Mouse (Mus musculus) inflammation-experienced regulatory T-cells, adult 6 months (primary cell): ENCODE data around the gene Ap4b1. TPM values are rescaled to one million over a fixed set of nuclear protein-coding genes. Genes with fewer than 3 reads are reported as not detected.
"Not testable (repeated sequence)": the region's sequence is repeated elsewhere in the genome, so short reads cannot be mapped to it uniquely, and the experiment has no call there.

ENCODE experiments used
- ATAC-seq: one replicate; pipeline ENCODE4 v1.8.0; 2017
- polyA plus RNA-seq, 3 experiments: library from polyadenylated mRNA; unstranded; fragments of 100-300 nt; shearing (Covaris generic); gene quantifications; one replicate each; pipeline ENCODE4 v1.2.1; 2017

Gene Ap4b1
- polyA plus RNA-seq, 3 experiments from 2014 or later, result 16.5 to 21.5 (median 16.7) TPM

- peak; percentile 90 for ATAC-seq
Measured at GRCm38 (mm10) chr3:103801631-103802531, 7.4 kb upstream of the Ap4b1 start.

DNA sequence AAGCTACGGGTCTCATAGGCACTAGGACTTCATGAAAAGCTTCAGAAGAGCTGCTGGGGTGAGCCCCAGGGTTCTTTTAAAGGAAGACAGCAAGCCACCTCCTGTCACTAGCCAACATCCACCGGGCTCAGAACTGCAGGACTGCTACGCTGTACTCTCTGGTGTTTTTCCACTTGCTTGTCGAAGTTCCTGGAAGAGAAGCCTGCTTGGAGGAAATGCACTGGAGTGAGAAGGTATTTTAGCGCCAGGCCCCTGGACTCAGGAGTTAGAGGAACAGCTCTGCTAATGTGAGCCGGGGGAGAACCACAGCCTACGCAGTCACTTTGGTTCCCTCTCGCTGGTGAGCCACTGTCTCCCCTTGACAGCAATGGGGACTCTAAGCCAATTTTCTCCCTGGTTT lies 6.5 kb upstream of the Ap4b1 start:
- ATAC-seq, result peak; percentile 34

DNA sequence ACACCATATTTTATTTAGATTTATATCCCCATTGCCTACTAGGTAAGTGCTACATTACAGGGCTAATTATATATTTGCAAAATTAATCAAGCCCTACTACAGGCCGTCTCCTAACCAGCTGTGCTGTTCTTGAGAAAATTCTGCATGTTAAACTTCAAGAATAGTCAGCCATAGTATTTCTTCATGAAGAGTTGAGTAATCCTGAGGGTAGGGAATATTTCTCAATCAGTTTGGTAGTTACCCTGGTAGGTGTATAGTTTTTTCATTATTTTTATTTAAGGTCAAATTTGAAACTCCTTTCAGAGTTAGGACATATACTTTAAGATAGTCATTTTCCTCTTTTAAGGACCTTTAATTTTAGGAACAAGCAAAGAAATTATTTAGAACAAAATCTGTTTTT lies 3.6 kb upstream of the Ap4b1 start:
- ATAC-seq, result no peak

GRCm38 (mm10) chr3:103809799-103810150 lies 455 bp downstream of the Ap4b1 start:
- ATAC-seq, result peak; percentile 30

DNA sequence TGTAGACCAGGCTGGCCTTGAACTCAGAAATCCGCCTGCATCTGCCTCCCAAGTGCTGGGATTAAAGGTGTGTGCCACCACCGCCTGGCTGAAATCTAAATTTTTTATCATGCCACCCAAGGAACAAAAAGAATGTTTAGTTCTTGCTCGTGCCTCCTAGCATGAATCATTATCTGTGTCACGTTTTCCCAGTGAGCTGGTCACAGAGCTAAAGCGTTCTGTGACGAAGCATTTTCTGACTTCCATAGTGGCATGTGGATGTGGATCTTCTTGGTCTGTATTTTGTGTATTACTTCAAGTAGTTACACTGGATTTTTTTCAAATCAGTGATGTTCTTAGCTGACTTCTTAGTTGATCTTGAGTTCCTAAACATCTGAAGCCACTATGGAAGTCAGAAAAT lies 1.6 kb downstream of the Ap4b1 start:
- no peak for ATAC-seq

DNA sequence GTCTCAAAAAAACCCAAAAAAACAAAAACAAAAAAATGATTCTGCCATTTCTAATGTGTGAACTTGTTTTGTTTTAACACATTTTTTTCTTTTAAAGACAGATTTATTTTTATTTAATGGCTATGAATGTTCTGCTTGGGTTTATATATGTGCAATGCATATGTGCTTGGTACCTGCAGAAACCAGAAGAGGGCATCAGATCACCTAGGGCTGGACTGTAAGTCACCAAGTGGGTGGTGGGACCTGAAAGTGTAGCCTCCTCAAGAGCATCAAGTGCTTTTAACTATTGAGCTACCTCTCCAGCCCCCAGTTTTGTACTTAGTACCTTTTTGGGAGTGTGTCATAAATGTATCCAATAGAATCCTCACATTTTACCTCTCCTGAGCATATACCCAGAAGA lies 18.2 kb downstream of the Ap4b1 start:
- no peak for ATAC-seq

- peak; percentile 56 for ATAC-seq
Measured at GRCm38 (mm10) chr3:103829036-103829435, 19.7 kb downstream of the Ap4b1 start.

GRCm38 (mm10) chr3:103830681-103831080 lies 21.4 kb downstream of the Ap4b1 start:
- ATAC-seq, result peak; percentile 80

- no peak for ATAC-seq
Measured at GRCm38 (mm10) chr3:103831146-103831545, 21.8 kb downstream of the Ap4b1 start.

DNA sequence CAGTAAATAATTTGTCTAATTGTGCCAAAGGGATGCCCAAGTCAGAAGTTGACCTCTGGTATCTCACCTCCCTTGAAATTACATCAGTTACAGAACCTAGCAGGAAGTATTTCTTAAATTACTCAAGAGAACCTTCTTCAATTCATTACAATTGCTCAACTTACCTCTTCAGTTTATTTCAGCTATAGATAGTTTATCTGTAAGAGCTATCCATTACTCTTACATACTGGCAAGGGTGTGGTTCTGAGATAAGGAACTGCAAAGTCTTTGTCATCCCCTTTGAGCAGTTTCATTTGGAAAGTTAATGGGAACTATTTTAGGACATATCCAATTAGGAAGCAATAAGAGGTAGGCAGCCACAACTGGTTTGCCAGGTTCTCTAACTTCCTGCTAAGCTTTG lies 23.1 kb downstream of the Ap4b1 start, which contains the start of gene Bcl2l15:
Gene Bcl2l15, plus strand, starts transcription at position 176 of the 400 bp plus-strand sequence.
- no peak for ATAC-seq

DNA sequence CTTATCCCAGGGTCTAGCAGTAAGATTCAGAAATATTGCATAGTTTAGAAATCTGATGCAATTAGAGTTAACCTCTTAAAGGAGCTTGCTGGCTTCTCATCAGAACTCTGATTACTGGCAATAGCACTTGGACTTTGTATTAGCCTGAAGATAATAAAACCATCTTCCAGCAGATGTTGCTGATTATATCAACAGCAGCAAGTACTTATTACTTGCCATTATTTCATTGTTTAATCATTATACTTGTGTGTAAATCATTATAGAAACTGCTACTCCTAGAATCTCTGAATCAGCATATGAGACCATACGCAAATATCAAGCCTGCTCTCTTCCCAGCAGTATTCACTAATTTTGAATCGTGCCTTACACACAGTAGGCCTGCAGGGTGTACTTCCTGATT lies 24.7 kb downstream of the Ap4b1 start:
- ATAC-seq, result no peak

DNA sequence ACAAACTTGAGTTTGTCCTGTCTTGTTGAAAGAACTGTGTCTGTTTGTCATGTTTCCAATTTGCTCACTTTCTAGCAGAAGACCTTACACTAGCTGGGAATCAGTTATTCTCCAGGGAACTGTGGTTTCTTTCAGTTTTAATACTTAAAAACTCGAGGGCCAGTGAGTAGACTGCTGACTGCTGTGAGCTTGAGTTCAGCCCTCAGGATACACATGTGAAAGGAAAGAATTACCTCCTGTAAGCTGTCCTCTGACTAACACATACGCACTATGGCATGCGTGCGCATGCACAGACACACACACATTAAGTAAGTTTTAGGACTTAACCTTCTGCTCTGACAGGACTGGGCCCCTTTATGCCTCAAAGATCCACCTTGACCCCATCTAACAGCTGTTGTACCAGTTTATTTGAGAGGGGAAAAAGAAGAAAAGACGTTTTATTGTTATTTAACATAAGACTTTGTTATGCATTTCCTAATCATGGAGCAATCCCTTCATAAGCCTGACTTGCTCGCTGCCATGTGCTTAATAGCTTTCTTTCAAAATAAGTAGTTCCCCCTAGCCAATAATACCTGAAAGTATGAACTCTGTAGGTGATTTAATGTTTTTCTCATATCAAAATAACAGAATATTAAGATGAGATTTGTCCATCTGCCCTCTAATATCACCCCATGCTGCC lies 26.1 kb downstream of the Ap4b1 start:
- ATAC-seq, result no peak

DNA sequence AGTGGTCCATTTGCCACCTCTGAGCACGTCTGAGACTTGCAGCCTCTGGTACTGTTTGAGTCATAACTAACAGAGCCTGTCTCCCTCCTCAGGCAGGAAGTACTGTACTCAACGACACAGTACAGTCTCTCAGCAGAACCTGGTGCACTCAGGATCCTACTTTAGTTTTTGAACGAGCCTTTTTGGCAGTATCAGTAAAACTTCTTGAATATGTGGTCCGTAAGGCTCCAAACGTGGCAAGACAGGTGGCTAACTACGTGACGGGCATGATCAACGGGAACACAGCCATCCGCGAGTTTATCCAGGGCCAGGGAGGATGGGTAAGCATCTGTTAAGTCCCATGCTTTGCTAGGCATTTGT lies 26.6 kb downstream of the Ap4b1 start:
- ATAC-seq, result peak; percentile 92

GRCm38 (mm10) chr3:103836453-103836852 lies 27.1 kb downstream of the Ap4b1 start:
- no peak for ATAC-seq

GRCm38 (mm10) chr3:103839711-103840110 lies 30.4 kb downstream of the Ap4b1 start:
- ATAC-seq, result no peak

DNA sequence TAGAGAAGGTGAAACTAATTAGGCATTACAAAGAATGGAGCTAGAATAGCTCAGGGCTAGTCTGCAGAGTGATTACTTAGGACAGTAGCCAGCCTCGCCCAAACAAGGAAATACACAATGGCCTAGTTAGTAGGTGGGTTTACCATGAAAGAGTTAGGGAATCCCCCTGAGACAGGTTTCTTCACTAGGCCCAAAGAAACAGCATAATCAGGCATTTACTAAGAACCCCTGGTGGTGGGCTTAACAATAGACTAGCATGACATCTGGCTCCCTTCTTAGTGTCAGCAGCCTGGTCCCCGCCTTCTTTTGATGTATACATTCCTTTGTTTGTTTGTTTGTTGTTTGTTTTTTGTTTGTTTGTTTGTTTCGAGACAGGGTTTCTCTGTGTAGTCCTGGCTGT lies 30.9 kb downstream of the Ap4b1 start:
- not testable (repeated sequence) for ATAC-seq

GRCm38 (mm10) chr3:103840946-103841345 lies 31.6 kb downstream of the Ap4b1 start:
- not testable (repeated sequence) for ATAC-seq

GRCm38 (mm10) chr3:103850644-103851363 lies 41.5 kb downstream of the Ap4b1 start:
- peak; percentile 41 for ATAC-seq

DNA sequence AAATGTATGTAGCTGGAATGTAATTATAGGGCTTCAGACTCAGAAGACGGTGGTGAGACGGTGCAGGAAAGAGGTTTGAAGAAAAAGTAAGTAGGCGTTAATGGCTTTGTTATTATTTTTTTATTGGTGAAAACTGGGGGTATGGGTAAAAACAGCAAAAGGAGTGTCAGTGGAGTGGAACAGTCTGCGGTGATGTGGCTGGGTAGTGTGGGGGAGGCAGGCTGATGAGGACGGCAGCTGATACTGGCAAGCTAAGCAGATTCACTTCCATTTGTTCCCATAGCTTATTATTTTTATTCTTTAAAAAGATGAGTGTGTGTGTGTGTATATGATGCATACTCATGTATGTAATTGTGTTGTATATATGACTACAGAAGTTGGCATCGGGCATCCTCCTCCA lies 42.2 kb downstream of the Ap4b1 start:
- ATAC-seq, result peak; percentile 56

DNA sequence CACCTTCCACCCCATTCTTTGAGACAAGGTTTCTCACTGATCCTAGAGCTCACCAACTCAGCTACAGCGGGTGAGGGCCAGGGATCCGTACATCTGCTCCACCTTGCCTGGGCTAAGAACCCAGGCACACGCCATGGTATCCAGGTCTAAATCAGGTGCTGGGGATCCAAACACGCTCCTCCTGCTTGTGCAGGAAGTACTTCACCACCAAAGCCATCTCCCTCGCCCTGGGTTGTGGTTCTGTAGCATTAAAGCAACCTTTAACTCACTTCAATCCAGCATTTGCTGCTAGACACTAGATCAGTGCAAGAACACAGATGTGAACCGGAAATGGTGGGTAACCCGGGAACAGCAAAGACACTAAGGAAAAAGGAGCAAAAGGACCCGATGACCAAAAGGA lies 42.6 kb downstream of the Ap4b1 start:
- ATAC-seq, result peak; percentile 28

GRCm38 (mm10) chr3:103852565-103853299 lies 43.4 kb downstream of the Ap4b1 start:
- peak; percentile 55 for ATAC-seq

GRCm38 (mm10) chr3:103853804-103854203 lies 44.5 kb downstream of the Ap4b1 start:
- no peak for ATAC-seq
